Mouse (Mus musculus) embryonic fibroblast, embryonic 13.5 days (primary cell): Measurements from ENCODE around the gene Lrp5.

ENCODE experiments used
- CTCF ChIP-seq: IDR thresholded peaks from 2 replicates; pipeline ENCODE4 v1.5.1; 2011; ENCODE audit warnings: mild to moderate bottlenecking, control low read depth, low read length, moderate library complexity, borderline replicate concordance; ENCODE audit not compliant: insufficient read depth
- POLR2A ChIP-seq: IDR thresholded peaks from 2 replicates; pipeline ENCODE4 v1.6.1; 2011; ENCODE audit warnings: low read depth, mild to moderate bottlenecking, control low read depth, low read length, moderate library complexity

GRCm38 (mm10) chr19:3612534-3613273 lies 73.7 kb downstream of the Lrp5 start:
- TF ChIP-seq CTCF (no peak), POLR2A (no peak)
